Mouse (Mus musculus) thymus, adult 2 months (tissue): ENCODE measurements at regions not wholly inside any gene's neighbourhood (a gene's known extent, or its start where the extent isn't known, plus 50 kb on each side); places are given as distances from the start of the nearest gene placed in this dataset.

Experiments used
- DNase-seq: peaks from one replicate; pipeline ENCODE4 v3.0.0; 2021
- H3K27ac ChIP-seq: fragments of 200-500 bp; 2 replicates; pipeline ENCODE4 v1.5.1; 2012; ENCODE audit warnings: low read length, control low read depth; ENCODE audit not compliant: control insufficient read depth, insufficient read depth
- H3K27me3 ChIP-seq: fragments of 200-500 bp; 2 replicates; pipeline ENCODE4 v1.6.1; 2012; ENCODE audit warnings: mild to moderate bottlenecking, low read length, moderate library complexity, mixed read lengths; ENCODE audit not compliant: control insufficient read depth, insufficient read depth
- H3K36me3 ChIP-seq: fragments of 200-500 bp; 2 replicates; pipeline ENCODE4 v1.6.1; 2012; ENCODE audit warnings: mild to moderate bottlenecking, low read length, moderate library complexity; ENCODE audit not compliant: control insufficient read depth, insufficient read depth
- H3K4me1 ChIP-seq: fragments of 200-500 bp; replicated peaks from 2 replicates; pipeline ENCODE4 v1.6.1; 2012; ENCODE audit warnings: low read length; ENCODE audit not compliant: control insufficient read depth, insufficient read depth
- H3K4me3 ChIP-seq: fragments of 200-500 bp; 2 replicates; pipeline ENCODE4 v1.5.1; 2012; ENCODE audit warnings: mild to moderate bottlenecking, low read length, control low read depth, moderate library complexity; ENCODE audit not compliant: control insufficient read depth, insufficient read depth
- CTCF ChIP-seq: fragments of 200-500 bp; IDR thresholded peaks from 2 replicates; pipeline ENCODE4 v1.5.1; 2012; ENCODE audit warnings: mild to moderate bottlenecking, control low read depth, low read length, moderate library complexity, borderline replicate concordance; ENCODE audit not compliant: control insufficient read depth, poor library complexity, insufficient read depth; ENCODE audit errors: extremely low read depth
- POLR2A ChIP-seq: fragments of 200-500 bp; IDR thresholded peaks from 2 replicates; pipeline ENCODE4 v1.6.1; 2012; ENCODE audit warnings: mild to moderate bottlenecking, low read length, control low read depth, moderate library complexity; ENCODE audit not compliant: control insufficient read depth, poor library complexity, insufficient read depth; ENCODE audit errors: extremely low read depth
- WGBS: fragments of 180-500 bp; shearing (Covaris S2); methylation state at CpG from one replicate; pipeline ENCODE4 v1.1.7; 2018; 5-methylcytosine and 5-hydroxymethylcytosine counted together

DNA sequence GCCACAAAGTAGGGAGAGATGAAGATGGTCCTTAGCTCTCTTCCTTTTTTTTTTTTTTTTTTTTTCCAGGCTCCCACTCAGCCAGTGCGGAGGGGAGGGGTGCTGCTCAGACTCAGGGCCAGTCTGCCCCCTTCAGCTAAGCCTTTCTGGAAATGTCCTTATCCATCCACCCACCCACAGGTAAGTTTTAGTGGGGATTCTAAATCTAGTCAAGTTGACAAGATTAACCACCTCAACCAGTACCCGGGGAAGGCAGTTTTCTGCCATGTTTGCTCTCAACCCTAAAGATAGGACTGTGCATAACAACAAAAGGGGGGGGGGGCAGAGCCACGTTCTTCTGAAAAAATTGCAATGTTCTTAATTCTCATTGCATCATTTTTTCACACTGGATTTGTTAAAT lies 222.6 kb upstream of the Btg1 start:
- TF ChIP-seq CTCF (no peak), POLR2A (no peak)
- WGBS: 94% methylated on average over 3 of the region's 3 CpGs
- Histone ChIP-seq H3K27me3 (no peaks in the 10 kb centered on the region), H3K36me3 (no peaks in the 10 kb centered on the region), H3K27ac (no peak overlapping the region), H3K4me1 (peaks cover 8% of the 10 kb centered on the region), H3K4me3 (no peak overlapping the region)
- no peak for DNase-seq

DNA sequence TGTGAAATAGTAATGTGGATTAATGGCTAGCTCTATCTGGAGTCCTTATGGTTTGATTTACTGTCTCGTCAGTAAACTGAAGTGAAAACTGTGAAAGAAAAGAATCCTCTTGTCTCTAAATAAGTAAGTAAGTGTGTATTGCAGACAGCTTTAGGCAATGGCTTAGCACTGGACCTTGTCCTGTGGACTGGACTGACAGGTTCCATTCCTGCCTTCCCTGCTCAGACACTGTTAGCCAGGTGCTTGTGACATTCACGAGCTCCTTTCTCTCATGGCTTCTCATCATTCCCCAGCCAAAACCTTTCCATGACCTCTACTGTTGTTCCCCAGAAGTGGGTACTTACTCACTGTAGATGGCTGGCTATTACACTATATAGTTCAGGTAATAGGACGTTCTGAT lies 221.8 kb upstream of the Btg1 start:
- WGBS: 95% methylated on average over 3 of the region's 3 CpGs
- Histone ChIP-seq H3K4me1 (peaks cover 14% of the 10 kb centered on the region), H3K27me3 (no peaks in the 10 kb centered on the region), H3K4me3 (no peak overlapping the region), H3K27ac (no peak overlapping the region), H3K36me3 (no peaks in the 10 kb centered on the region)
- DNase-seq: no peak
- no peak for TF ChIP-seq CTCF
- TF ChIP-seq POLR2A: no peak

DNA sequence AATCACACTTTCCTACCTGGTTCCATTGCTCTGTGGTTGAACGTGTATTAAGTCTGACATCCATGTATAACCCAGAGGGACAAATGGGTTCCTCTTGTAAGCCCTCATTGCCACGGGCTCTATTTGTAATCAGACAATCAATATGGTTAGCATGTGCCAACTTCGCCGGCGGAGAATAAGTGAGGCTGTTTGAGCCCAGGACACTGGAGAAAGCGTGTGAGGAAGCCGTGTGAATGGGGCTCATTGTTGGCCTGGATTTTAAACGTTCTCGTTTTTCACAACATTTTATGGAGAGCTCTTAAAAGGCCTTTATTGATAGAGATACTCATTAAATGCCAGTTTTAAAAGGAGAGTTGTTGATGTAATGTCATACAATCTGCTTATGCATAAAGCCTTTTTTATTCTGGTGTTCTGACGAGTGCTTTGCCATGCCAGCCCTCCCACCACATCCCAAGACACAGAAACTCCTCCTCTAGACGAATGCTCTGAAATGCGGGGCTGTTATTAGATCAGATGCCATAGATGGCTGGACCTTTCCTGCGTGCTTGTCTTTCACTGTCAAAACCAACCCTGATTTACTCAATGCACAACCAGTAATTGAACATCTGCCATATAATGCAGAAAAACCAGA lies 218.8 kb upstream of the Btg1 start:
- Histone ChIP-seq H3K4me3 (no peak overlapping the region), H3K27ac (no peak overlapping the region), H3K36me3 (no peaks in the 10 kb centered on the region), H3K4me1 (peaks cover 16% of the 10 kb centered on the region), H3K27me3 (no peaks in the 10 kb centered on the region)
- 95% methylated on average over 13 of the region's 13 CpGs for WGBS
- TF ChIP-seq POLR2A (no peak), CTCF (no peak)
- DNase-seq: no peak

DNA sequence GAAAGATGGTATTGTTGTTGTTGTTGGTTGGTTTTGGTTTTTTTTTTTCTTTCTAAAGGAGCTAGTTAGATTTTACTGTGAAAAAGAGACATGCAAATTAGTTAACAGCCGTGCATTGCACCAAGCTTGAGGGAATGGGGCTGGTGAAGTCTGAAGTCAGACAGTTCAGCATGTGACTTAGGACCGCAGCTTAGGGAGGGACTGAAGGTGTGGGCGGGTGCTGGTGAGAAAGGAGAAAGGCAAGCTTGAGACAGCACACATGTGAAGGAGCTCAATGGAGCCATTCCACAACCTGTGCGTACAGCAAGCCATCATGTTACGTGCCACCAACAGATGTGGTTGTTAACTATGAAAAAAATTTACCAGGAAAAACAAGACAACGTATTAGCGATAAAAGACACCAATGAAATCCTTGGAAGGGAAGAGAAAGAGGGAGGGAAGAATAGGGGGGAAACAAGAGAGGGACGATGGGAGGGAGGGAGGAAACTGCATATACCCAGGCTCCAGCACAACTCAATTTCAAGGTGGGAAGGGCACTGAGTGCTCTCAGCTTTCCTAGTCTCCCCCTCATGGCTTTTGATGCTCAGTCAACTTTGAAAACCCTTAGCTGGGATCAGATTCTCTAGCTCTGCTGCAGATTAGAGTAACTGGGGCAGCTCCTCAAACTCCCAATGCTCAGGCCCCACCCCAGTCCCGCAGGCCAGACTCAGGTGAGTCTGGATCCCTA lies 218.1 kb upstream of the Btg1 start:
- no peak for DNase-seq
- WGBS: 89% methylated on average over 9 of the region's 9 CpGs
- Histone ChIP-seq H3K27ac (no peak overlapping the region; the same call in 1 of the 2 replicates), H3K36me3 (no peaks in the 10 kb centered on the region), H3K4me3 (no peak overlapping the region), H3K4me1 (peaks cover 16% of the 10 kb centered on the region), H3K27me3 (no peaks in the 10 kb centered on the region)
- no peak for TF ChIP-seq POLR2A
- no peak for TF ChIP-seq CTCF

DNA sequence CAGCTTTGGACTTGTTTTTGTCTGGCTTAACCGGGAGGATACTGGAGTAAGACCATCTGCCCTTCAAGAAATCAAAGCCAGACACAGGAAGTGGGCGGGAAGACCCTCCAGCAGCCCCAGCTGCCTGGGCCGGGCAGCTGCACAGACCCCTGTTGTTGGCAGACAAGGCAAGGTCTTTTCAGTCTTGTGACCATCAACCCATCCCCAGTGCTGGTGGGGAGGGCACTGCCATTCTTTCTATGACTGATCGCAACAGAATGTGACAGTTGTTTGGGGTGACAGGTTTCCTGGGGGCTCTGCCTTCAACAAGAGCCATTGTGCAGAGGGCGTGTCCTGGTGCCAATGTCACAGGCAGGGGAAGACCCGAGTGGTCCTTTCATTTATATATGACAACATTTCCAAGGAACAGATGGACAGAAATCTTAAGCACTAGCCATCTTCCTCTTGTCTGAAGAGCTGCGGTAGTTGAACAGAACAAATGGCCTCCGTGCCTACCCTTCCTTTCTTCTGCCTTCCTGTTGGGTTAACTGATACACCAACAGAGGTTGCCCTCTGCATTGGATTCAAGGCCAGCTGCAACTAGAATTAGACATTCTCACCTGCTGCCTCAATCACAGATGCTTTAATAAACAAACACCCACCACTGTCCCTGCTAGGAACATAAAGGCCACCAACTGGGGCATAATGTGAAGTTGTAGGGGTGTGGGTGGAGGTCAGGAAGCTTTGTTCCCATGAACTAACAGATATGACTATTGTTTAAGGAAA lies 217.0 kb upstream of the Btg1 start:
- no peak for DNase-seq
- no peaks in the 10 kb centered on the region for H3K27me3 ChIP-seq
- TF ChIP-seq CTCF (no peak), POLR2A (no peak)
- H3K4me3 ChIP-seq: no peak overlapping the region
- H3K36me3 ChIP-seq: no peaks in the 10 kb centered on the region
- 0 out of 2 replicates have a peak overlapping the region, but pooled peaks have one; percentile 56 for H3K27ac ChIP-seq
- H3K4me1 ChIP-seq: peaks cover 16% of the 10 kb centered on the region
- WGBS: 63% methylated on average over 8 of the region's 8 CpGs

DNA sequence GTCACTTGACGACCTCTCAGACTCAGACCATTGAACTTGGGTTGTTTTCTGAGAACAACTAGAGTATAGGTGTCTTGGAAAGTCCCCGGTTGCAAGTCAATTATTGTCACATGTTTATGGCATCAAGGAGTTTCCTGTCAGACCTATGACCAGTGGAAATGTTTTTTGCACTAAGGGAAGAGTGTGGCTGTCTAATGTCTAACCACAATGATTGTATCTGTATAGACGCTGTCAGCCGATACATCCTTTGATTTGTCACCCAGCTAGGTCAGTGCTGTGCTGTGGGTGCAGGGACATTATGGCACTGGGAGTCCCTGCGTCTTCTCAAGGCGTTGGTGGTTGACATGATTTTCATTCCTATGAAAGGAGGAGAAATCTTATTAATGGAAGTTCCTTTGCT lies 216.0 kb upstream of the Btg1 start:
- Histone ChIP-seq H3K27ac (no peak overlapping the region), H3K36me3 (no peaks in the 10 kb centered on the region), H3K27me3 (no peaks in the 10 kb centered on the region), H3K4me1 (peaks cover 16% of the 10 kb centered on the region), H3K4me3 (no peak overlapping the region)
- DNase-seq: no peak
- WGBS: 34% methylated on average over 6 of the region's 6 CpGs
- TF ChIP-seq CTCF (no peak), POLR2A (no peak)
